Mouse (Mus musculus) limb, embryonic 14.5 days (tissue): Measurements from ENCODE around the gene Slc38a3. TPM values are rescaled to one million over a fixed set of nuclear protein-coding genes. Genes with fewer than 3 reads are reported as not detected.

Source experiments
- ATAC-seq: fragments of 200-750 bp; cut with Nextera tagmentation; 2 replicates; pipeline ENCODE4 v1.8.0; 2017; ENCODE audit warnings: low read depth, moderate number of reproducible peaks, moderate TSS enrichment; ENCODE audit not compliant: low FRiP score
- DNase-seq: peaks from one replicate; pipeline ENCODE4 v3.0.0-alpha.2; 2015; ENCODE audit warnings: low spot score
- H3K27ac ChIP-seq: fragments of 300-500 bp; sonication (generic); replicated peaks from 2 replicates; pipeline ENCODE4 v1.5.1; 2014; ENCODE audit warnings: low read depth, mild to moderate bottlenecking, low read length, moderate library complexity, mixed read lengths
- H3K27me3 ChIP-seq: fragments of 300-500 bp; sonication (generic); 2 replicates; pipeline ENCODE4 v1.6.1; 2014; ENCODE audit warnings: low read length, mixed read lengths; ENCODE audit not compliant: control insufficient read depth, insufficient read depth
- H3K36me3 ChIP-seq: fragments of 300-500 bp; sonication (generic); 2 replicates; pipeline ENCODE4 v1.6.1; 2014; ENCODE audit warnings: mild to moderate bottlenecking, low read length, moderate library complexity, mixed read lengths; ENCODE audit not compliant: control insufficient read depth, insufficient read depth
- H3K4me1 ChIP-seq: fragments of 300-500 bp; sonication (generic); 2 replicates; pipeline ENCODE4 v1.6.1; 2014; ENCODE audit warnings: antibody characterized with exemption, low read length, mixed read lengths; ENCODE audit not compliant: control insufficient read depth, insufficient read depth
- H3K4me2 ChIP-seq: fragments of 300-500 bp; sonication (generic); replicated peaks from 2 replicates; pipeline ENCODE4 v1.6.1; 2014; ENCODE audit warnings: low read depth, mild to moderate bottlenecking, low read length, moderate library complexity; ENCODE audit not compliant: severe bottlenecking
- H3K4me3 ChIP-seq: fragments of 300-500 bp; sonication (generic); replicated peaks from 2 replicates; pipeline ENCODE4 v1.5.1; 2014; ENCODE audit warnings: low read length
- H3K9ac ChIP-seq: fragments of 300-500 bp; sonication (generic); 2 replicates; pipeline ENCODE4 v1.6.1; 2014; ENCODE audit warnings: mild to moderate bottlenecking, low read depth, low read length, moderate library complexity; ENCODE audit not compliant: severe bottlenecking
- H3K9me3 ChIP-seq: fragments of 300-500 bp; sonication (generic); 2 replicates; pipeline ENCODE4 v1.6.1; 2016; ENCODE audit warnings: low read length; ENCODE audit not compliant: control insufficient read depth
- POLR2A ChIP-seq: fragments of 200-500 bp; IDR thresholded peaks from 2 replicates; pipeline ENCODE4 v1.8.0; 2012; ENCODE audit warnings: inconsistent platforms, mild to moderate bottlenecking, moderate library complexity, borderline replicate concordance; ENCODE audit not compliant: insufficient read depth, insufficient read length; ENCODE audit errors: extremely low read depth
- WGBS: fragments of 180-500 bp; shearing (Covaris S2); extraction: QIAGEN DNeasy Blood & Tissue Kit; methylation state at CpG from one replicate; pipeline ENCODE4 v1.1.7; 2014; 5-methylcytosine and 5-hydroxymethylcytosine counted together
- polyA plus RNA-seq, 2 experiments: library from polyadenylated mRNA; depleted of rRNA in 1 of 2; stranded (reverse) in 1 of 2; unstranded in 1 of 2; fragments of >200 nt; fragmentation: Nextera tagmentation in 1 of 2; extraction: Ambion mirVana in 1 of 2; gene quantifications; 2 replicates each; pipeline versions ENCODE4 v1.2.1 to v1.2.3; 2012 to 2014

The Slc38a3 gene
- polyA plus RNA-seq, 2 experiments, result 6.0 to 22.4 TPM

DNA sequence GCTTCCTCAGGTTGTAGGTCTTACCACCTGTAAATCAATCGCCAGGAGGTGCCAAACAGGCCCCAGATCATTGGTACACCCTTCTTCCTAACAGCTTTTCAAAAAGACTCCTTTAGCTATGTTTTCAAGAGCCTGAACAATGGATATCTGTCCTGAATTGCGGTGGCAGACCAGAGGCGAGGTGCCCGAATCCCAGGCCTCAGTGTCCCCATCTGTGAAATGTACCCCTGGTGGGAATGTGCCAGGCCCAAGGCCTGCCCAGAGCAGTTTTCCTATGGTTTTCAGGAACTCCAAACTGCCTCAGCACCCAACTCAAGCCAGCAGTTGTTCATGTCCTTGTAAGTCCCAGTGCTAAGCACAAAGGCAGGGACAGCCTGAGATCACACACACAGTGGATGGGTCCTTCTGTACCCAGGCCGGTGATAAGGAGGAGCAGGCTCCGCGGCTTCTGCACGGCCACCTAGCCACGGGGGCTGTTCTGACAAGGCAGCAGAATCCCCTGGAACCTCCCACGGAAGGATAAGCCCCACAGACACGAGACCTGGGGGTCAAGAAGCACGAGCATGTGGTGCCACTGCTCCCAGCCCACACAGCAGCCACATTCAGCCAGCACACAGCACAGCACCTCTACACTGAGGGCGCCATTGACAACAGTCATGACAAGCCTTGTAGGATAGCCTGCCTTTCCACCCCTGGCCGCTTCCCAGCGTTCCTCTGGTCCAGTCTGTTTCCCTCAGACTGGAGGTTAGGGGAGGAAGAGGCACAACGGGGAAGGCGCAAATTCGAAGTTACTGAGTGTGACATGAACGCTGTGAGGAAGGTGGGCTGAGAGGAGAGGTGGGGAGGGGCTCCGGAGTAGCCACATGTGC is 41.7 kb downstream of the Slc38a3 start:
- WGBS, result 37% methylated on average over 20 of the region's 20 CpGs
- peak overlapping the region; percentile 29 for H3K4me2 ChIP-seq
- no peak overlapping the region for H3K4me3 ChIP-seq
- peak overlapping the region; percentile 89 for H3K27ac ChIP-seq
- DNase-seq (no peak), ATAC-seq (no peak)
- no peak for TF ChIP-seq POLR2A
- peaks cover 33% of the 10 kb centered on the region for H3K36me3 ChIP-seq
- H3K9me3 ChIP-seq, result no peaks in the 10 kb centered on the region
- peaks cover 58% of the 10 kb centered on the region for H3K4me1 ChIP-seq
- peak overlapping the region; percentile 58 for H3K9ac ChIP-seq
- H3K27me3 ChIP-seq, result no peaks in the 10 kb centered on the region

DNA sequence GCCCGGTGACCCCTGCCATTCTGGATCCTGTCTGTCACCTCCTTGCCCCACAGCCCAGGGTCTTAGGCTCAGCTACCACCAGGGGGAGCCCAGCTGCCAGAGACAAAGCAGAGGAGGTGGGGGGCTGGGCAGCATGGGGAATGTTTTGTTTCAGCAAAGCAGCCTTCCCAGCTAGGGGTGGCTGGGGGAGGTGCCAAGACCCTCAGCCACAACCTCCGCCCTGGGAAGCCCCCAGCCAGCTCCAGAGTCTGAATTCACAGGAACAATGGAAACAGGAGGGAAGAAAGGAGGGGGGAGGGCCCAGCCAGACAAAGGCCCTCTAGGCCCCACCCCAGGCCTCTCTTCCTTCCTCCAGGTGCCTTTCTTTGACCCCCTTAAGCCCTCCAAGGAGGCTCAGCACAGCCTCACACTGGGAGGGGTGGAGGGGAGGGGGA is 42.5 kb downstream of the Slc38a3 start:
- Histone ChIP-seq H3K4me2 (peak overlapping the region; percentile 29), H3K9ac (peak overlapping the region; percentile 58), H3K9me3 (no peaks in the 10 kb centered on the region), H3K36me3 (peaks cover 40% of the 10 kb centered on the region), H3K4me3 (peak overlapping the region; percentile 13), H3K27ac (peak overlapping the region; percentile 89), H3K27me3 (no peaks in the 10 kb centered on the region), H3K4me1 (peaks cover 53% of the 10 kb centered on the region)
- ATAC-seq (peak; percentile 82), DNase-seq (peak; percentile 91)
- no peak for TF ChIP-seq POLR2A
- WGBS, result 11% methylated on average over 2 of the region's 2 CpGs

DNA sequence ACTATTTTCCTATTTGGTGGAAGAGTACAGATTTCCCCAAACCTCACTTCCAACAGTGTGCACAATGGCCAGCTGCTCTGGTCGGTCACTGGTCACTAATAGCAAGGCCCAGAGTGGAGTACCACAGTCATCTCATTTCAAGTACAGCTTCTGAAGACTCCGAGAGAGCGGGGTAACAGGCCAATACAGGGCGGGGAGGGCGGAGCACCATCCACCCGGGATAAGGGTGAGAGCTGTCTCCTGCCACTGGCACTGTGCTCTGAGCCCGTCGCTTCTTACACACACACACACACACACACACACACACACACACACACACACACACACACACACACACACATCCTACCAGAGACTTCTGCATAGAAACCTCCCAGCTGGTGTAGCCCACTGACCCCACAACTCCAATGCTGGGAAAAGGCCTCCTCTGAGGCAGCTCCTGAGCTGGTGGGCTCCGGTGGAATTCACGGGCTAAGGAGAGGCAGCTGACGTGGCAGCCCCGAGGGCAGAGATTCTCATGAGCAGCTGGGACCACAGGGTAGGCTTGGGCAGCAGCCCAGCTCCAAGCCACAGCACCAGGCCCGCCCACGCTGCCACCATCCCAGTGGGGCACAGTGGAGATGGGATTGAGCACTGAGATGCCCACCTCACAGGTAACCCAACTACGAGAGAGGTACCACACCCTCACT is 43.0 kb downstream of the Slc38a3 start:
- peak overlapping the region; percentile 13 for H3K4me3 ChIP-seq
- H3K27ac ChIP-seq, result peak overlapping the region; percentile 89
- H3K4me1 ChIP-seq, result peaks cover 48% of the 10 kb centered on the region
- H3K4me2 ChIP-seq, result peak overlapping the region; percentile 29; the same call in 1 of the 2 replicates
- TF ChIP-seq POLR2A, result no peak
- no peaks in the 10 kb centered on the region for H3K27me3 ChIP-seq
- peaks cover 40% of the 10 kb centered on the region for H3K36me3 ChIP-seq
- DNase-seq (peak; percentile 71), ATAC-seq (peak; percentile 58)
- peak overlapping the region; percentile 58 for H3K9ac ChIP-seq
- no peaks in the 10 kb centered on the region for H3K9me3 ChIP-seq
- 43% methylated on average over 13 of the region's 15 CpGs for WGBS

DNA sequence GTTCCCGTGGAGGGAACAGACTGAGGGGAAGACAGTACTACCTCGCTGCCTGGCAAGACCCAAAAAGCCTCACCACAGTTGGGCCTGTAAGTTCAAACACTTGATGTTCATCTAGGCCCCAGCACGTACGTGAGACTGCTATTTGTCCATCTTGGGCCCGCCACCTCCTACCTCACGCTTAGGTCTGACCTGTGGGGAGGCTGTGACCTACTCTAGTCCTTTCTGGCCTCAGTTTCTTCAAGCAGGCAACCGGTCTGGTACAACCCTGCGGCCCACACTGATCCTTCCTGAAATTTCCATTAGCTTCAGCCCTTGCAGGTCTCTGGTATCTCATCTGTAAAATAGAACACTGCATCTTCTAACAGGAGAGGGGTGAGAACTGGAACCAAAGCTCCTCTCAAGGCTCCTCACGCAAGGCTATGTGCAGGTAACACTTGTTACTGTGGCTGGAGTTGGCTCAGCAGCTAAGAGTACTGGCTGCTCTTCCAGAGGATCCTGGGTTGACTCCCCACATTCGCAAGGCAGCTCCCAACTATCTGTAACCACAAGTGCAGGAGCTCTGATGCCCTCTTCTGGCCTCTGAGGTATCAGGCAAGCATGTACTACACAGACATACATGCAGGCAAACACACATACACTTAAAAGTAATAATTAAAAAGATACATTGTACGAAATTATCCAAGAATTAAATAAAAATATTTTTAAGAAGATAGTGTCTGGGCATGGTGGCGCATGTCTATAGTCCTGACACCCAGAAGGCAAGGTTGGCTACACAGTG is 43.8 kb downstream of the Slc38a3 start:
- Histone ChIP-seq H3K4me3 (no peak overlapping the region), H3K9ac (no peak overlapping the region), H3K9me3 (no peaks in the 10 kb centered on the region), H3K4me1 (peaks cover 41% of the 10 kb centered on the region), H3K36me3 (peaks cover 38% of the 10 kb centered on the region), H3K27ac (peak overlapping the region; percentile 89; the same call in 1 of the 2 replicates), H3K27me3 (no peaks in the 10 kb centered on the region), H3K4me2 (no peak overlapping the region)
- ATAC-seq, result no peak
- DNase-seq, result no peak
- no peak for TF ChIP-seq POLR2A
- WGBS, result 94% methylated on average over 12 of the region's 12 CpGs

DNA sequence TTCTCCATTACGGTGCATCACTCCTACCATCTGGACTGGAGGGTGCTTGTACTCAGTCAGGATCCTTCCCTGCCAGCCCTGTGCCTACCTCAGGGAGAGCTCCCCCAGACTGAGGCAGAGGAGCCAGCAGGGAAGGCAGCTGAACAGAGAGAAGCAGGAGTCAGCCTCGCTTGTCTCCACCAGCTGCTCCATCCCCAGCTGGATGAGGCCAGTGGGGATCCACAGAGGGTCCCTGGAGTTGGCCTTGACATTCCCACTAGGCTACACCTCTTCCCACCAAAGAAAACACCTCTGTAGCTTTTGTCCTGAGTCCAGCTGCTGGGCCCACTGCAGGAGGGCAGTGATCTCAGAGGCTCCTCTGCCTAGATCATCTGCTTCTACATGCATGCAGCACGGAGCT is 44.4 kb downstream of the Slc38a3 start:
- H3K27me3 ChIP-seq, result no peaks in the 10 kb centered on the region
- no peak for TF ChIP-seq POLR2A
- no peak for ATAC-seq
- no peak overlapping the region for H3K4me2 ChIP-seq
- H3K36me3 ChIP-seq, result peaks cover 44% of the 10 kb centered on the region
- peaks cover 35% of the 10 kb centered on the region for H3K4me1 ChIP-seq
- no peak overlapping the region for H3K4me3 ChIP-seq
- DNase-seq, result no peak
- H3K9ac ChIP-seq, result no peak overlapping the region
- 75% methylated on average over 3 of the region's 3 CpGs for WGBS
- no peaks in the 10 kb centered on the region for H3K9me3 ChIP-seq
- H3K27ac ChIP-seq, result no peak overlapping the region; the same call in 1 of the 2 replicates
